Mouse (Mus musculus) embryonic fibroblast, embryonic 13.5 days (primary cell): ENCODE measurements around the gene Pcbp2. TPM values are rescaled to one million over a fixed set of nuclear protein-coding genes. Genes with fewer than 3 reads are reported as not detected.
A peak's percentile ranks its signal among the peaks of the same experiment; 100 is the strongest.

Experiments
- H3K27ac ChIP-seq: 2 replicates; pipeline ENCODE4 v1.5.1; 2012; ENCODE audit warnings: low read length, control low read depth, inconsistent platforms; ENCODE audit not compliant: insufficient read depth
- H3K4me1 ChIP-seq: 2 replicates; pipeline ENCODE4 v1.6.1; 2011; ENCODE audit warnings: low read length; ENCODE audit not compliant: control insufficient read depth, insufficient read depth
- H3K4me3 ChIP-seq: 2 replicates; pipeline ENCODE4 v1.5.1; 2011; ENCODE audit warnings: mild to moderate bottlenecking, control low read depth, low read length; ENCODE audit not compliant: insufficient read depth
- CTCF ChIP-seq: IDR thresholded peaks from 2 replicates; pipeline ENCODE4 v1.5.1; 2011; ENCODE audit warnings: mild to moderate bottlenecking, control low read depth, low read length, moderate library complexity, borderline replicate concordance; ENCODE audit not compliant: insufficient read depth
- POLR2A ChIP-seq: IDR thresholded peaks from 2 replicates; pipeline ENCODE4 v1.6.1; 2011; ENCODE audit warnings: low read depth, mild to moderate bottlenecking, control low read depth, low read length, moderate library complexity
- polyA plus RNA-seq: library from polyadenylated mRNA; stranded (reverse); fragments of >200 nt; gene quantifications from 2 replicates; pipeline ENCODE4 v1.2.4, GENCODE M21; 2011; ENCODE audit warnings: low read depth; ENCODE audit not compliant: missing spikeins, insufficient read length

Pcbp2 gene
- polyA plus RNA-seq, 1 experiment: 702 TPM

- no peaks in the 10 kb centered on the region for H3K4me1 ChIP-seq
- H3K4me3 ChIP-seq: no peak overlapping the region
- TF ChIP-seq POLR2A (no peak), CTCF (no peak)
- no peak overlapping the region for H3K27ac ChIP-seq
Observed at GRCm38 (mm10) chr15:102449366-102449765, 21.0 kb upstream of the Pcbp2 start.

- TF ChIP-seq POLR2A (no peak), CTCF (no peak)
- Histone ChIP-seq H3K27ac (no peak overlapping the region), H3K4me3 (no peak overlapping the region), H3K4me1 (no peaks in the 10 kb centered on the region)
Observed at GRCm38 (mm10) chr15:102450928-102451327, 19.4 kb upstream of the Pcbp2 start.

- Histone ChIP-seq H3K4me1 (no peaks in the 10 kb centered on the region), H3K4me3 (no peak overlapping the region), H3K27ac (no peak overlapping the region)
- TF ChIP-seq CTCF (no peak), POLR2A (no peak)
Observed at GRCm38 (mm10) chr15:102451666-102452430, 18.5 kb upstream of the Pcbp2 start.

- Histone ChIP-seq H3K4me1 (peaks cover 11% of the 10 kb centered on the region; the same call in 1 of the 2 replicates), H3K4me3 (no peak overlapping the region), H3K27ac (no peak overlapping the region)
- TF ChIP-seq CTCF (peak; percentile 29; the same call in 1 of the 2 replicates), POLR2A (no peak)
Observed at GRCm38 (mm10) chr15:102455993-102456392, 14.3 kb upstream of the Pcbp2 start.

- TF ChIP-seq CTCF (no peak), POLR2A (no peak)
- Histone ChIP-seq H3K4me1 (peaks cover 11% of the 10 kb centered on the region; the same call in 1 of the 2 replicates), H3K4me3 (no peak overlapping the region), H3K27ac (no peak overlapping the region)
Observed at GRCm38 (mm10) chr15:102458050-102458736, 12.1 kb upstream of the Pcbp2 start.

GRCm38 (mm10) chr15:102458904-102459317, 11.4 kb upstream of the Pcbp2 start, which contains the start of gene Prr13:
Gene Prr13 (plus strand): TSS chr15:102459028.
- TF ChIP-seq POLR2A (peak; percentile 97), CTCF (0 out of 2 replicates have a peak, but pooled peaks have one; percentile 15)
- Histone ChIP-seq H3K27ac (no peak within 1 kb of the TSS), H3K4me3 (peak within 1 kb of the TSS; percentile 80), H3K4me1 (peaks cover 11% of the 10 kb centered on the region; the same call in 1 of the 2 replicates)

GRCm38 (mm10) chr15:102459381-102459780, 11.0 kb upstream of the Pcbp2 start:
- no peak overlapping the region for H3K27ac ChIP-seq
- H3K4me1 ChIP-seq: peaks cover 11% of the 10 kb centered on the region; the same call in 1 of the 2 replicates
- TF ChIP-seq CTCF (no peak), POLR2A (no peak)
- peak overlapping the region; percentile 80 for H3K4me3 ChIP-seq

- H3K4me3 ChIP-seq: peak overlapping the region; percentile 80
- H3K4me1 ChIP-seq: peaks cover 11% of the 10 kb centered on the region; the same call in 1 of the 2 replicates
- no peak for TF ChIP-seq POLR2A
- no peak for TF ChIP-seq CTCF
- H3K27ac ChIP-seq: peak overlapping the region; percentile 6; the same call in 1 of the 2 replicates
Observed at GRCm38 (mm10) chr15:102459847-102460246, 10.5 kb upstream of the Pcbp2 start.

GRCm38 (mm10) chr15:102460409-102460808, 9.9 kb upstream of the Pcbp2 start:
- TF ChIP-seq POLR2A (0 out of 2 replicates have a peak, but pooled peaks have one; percentile 3), CTCF (no peak)
- Histone ChIP-seq H3K4me3 (peak overlapping the region; percentile 1; the same call in 1 of the 2 replicates), H3K4me1 (peaks cover 11% of the 10 kb centered on the region; the same call in 1 of the 2 replicates), H3K27ac (peak overlapping the region; percentile 69; the same call in 1 of the 2 replicates)
